Mouse (Mus musculus) hindbrain, embryonic 13.5 days (tissue): Measurements from ENCODE around the gene Max. TPM values are rescaled to one million over a fixed set of nuclear protein-coding genes. Genes with fewer than 3 reads are reported as not detected.

ENCODE experiments used
- ATAC-seq: fragments of 200-750 bp; cut with Nextera tagmentation; 2 replicates; pipeline ENCODE4 v1.8.0; 2017; ENCODE audit warnings: moderate TSS enrichment; ENCODE audit not compliant: low FRiP score
- H3K27ac ChIP-seq: fragments of 300-500 bp; sonication (generic); 2 replicates; pipeline ENCODE4 v1.5.1; 2015; ENCODE audit warnings: inconsistent platforms, mild to moderate bottlenecking, moderate library complexity
- H3K27me3 ChIP-seq: fragments of 300-500 bp; sonication (generic); 2 replicates; pipeline ENCODE4 v1.6.1; 2015; ENCODE audit warnings: mild to moderate bottlenecking, inconsistent platforms
- H3K36me3 ChIP-seq: fragments of 300-500 bp; sonication (generic); 2 replicates; pipeline ENCODE4 v1.6.1; 2015; ENCODE audit warnings: mild to moderate bottlenecking, inconsistent platforms
- H3K4me1 ChIP-seq: fragments of 300-500 bp; sonication (generic); replicated peaks from 2 replicates; pipeline ENCODE4 v1.6.1; 2015; ENCODE audit warnings: inconsistent platforms
- H3K4me2 ChIP-seq: fragments of 300-500 bp; sonication (generic); 2 replicates; pipeline ENCODE4 v1.6.1; 2015; ENCODE audit warnings: inconsistent platforms, mild to moderate bottlenecking, moderate library complexity
- H3K4me3 ChIP-seq: fragments of 300-500 bp; sonication (generic); 2 replicates; pipeline ENCODE4 v1.5.1; 2015; ENCODE audit warnings: mild to moderate bottlenecking, inconsistent platforms
- H3K9ac ChIP-seq: fragments of 300-500 bp; sonication (generic); 2 replicates; pipeline ENCODE4 v1.6.1; 2015; ENCODE audit warnings: mild to moderate bottlenecking, inconsistent platforms
- H3K9me3 ChIP-seq: fragments of 300-500 bp; sonication (generic); 2 replicates; pipeline ENCODE4 v1.6.1; 2016; ENCODE audit warnings: inconsistent platforms
- WGBS: fragments of 180-500 bp; shearing (Covaris S2); methylation state at CpG from one replicate; pipeline ENCODE4 v1.1.7; 2015; 5-methylcytosine and 5-hydroxymethylcytosine counted together
- polyA plus RNA-seq: library from polyadenylated mRNA; unstranded; fragments of >200 nt; fragmentation: Nextera tagmentation; extraction: Ambion mirVana; gene quantifications from 2 replicates; pipeline ENCODE4 v1.2.1, GENCODE M21; 2015

Gene Max
- polyA plus RNA-seq, 1 experiment from 2014 or later: 16.8 TPM

DNA sequence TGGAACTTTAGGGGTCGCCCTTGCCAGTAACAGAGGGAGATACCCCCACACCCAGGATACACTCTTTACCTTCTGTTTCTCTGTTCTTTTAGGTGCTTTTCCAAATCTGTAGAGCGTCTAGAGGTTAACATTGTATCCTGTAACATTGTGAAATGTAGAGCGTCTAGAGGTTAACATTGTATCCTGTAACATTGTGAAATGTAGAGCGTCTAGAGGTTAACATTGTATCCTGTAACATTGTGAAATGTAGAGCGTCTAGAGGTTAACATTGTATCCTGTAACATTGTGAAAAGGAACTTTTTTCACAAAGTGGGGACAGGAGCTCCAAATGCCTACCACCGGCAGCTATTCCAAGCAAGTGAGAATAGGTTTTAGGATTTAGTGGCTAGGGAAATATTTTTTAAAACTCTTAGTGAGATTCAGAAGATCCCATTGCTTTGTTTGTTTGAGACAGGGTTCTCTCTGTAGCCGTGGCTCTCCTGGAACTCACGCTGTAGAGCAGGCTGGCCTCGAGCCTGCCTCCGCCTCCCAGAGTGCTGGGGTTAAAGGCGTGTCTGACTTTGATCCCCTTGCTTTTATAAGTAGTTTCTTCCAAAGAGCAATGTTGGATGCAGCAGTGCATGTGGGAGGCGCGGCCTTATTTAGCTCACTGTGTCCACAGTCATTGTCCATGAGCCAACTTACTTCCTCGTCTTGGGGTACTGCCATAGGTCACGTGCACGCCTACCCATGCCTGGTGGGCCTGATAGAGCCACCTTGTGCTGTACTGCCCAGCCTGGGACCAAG, 68.9 kb downstream of the Max start:
- no peak for ATAC-seq
- Histone ChIP-seq H3K4me2 (no peak overlapping the region), H3K9me3 (no peaks in the 10 kb centered on the region), H3K4me3 (no peak overlapping the region), H3K36me3 (peaks cover 8% of the 10 kb centered on the region; the same call in 1 of the 2 replicates), H3K27ac (no peak overlapping the region), H3K27me3 (no peaks in the 10 kb centered on the region), H3K4me1 (peaks cover 10% of the 10 kb centered on the region), H3K9ac (no peak overlapping the region)
- WGBS: 88% methylated on average over 16 of the region's 16 CpGs

DNA sequence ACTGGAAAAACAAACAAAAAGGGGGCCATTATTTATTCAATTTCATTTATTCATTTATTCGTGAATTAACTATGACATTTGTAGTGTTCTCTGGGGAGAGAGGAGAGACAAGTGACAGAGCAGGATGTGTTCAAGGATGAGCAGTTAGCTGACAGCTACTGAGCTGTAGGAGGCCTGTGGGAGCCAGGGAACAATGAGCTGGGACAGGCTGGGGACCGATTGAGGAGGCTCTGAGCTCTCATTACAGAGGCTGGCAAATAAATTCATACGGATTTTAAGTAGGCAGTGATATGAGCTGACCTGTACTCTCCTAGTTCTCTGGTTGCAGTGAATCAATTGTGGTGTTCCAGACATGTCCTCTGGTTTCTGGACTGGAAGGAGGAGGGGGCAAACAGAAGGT, 70.8 kb downstream of the Max start:
- Histone ChIP-seq H3K27me3 (no peaks in the 10 kb centered on the region), H3K4me2 (no peak overlapping the region), H3K36me3 (peaks cover 16% of the 10 kb centered on the region), H3K4me3 (no peak overlapping the region), H3K9me3 (no peaks in the 10 kb centered on the region), H3K4me1 (peaks cover 10% of the 10 kb centered on the region), H3K27ac (no peak overlapping the region), H3K9ac (no peak overlapping the region)
- ATAC-seq: 0 out of 2 replicates have a peak, but pooled peaks have one; percentile 39
- 38% methylated on average over 3 of the region's 3 CpGs for WGBS

DNA sequence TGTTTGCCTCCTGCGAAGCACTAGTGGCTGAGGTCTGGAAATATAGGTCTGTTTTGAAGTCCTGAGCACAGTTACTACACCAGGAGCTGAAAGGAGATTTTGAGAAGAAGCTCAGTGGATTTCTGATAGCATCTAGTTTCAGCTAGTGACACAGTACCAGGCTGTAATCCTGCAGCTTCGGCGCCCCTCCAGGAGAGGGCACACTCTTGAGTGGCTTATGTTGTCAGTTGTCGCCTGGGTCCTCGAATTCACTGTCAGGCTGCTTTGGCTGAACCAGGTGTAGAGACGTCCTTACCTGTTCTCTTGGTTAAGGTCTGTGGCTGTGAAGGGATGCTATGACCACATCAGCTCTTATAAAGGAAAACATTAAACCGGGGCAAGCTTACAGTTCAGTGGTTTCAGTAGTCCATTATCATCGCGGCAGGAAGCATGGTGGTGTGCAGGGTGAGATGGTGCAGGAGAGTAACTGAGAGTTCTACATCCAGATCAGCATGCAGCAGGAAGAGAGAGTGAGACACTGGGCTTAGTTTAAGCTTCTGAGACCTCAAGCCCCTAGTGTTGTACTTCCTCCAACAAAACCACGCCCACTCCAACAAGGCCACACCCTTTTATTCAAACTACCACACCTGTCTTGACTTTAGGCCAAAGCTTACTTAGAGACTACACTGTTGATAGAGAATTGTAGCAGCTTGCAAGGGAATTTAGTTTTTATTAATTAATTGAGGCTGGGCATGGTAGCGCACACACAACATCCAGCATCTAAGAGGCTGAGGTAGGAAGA, 72.4 kb downstream of the Max start:
- Histone ChIP-seq H3K27ac (no peak overlapping the region), H3K9ac (no peak overlapping the region), H3K27me3 (no peaks in the 10 kb centered on the region), H3K9me3 (no peaks in the 10 kb centered on the region), H3K4me1 (peaks cover 4% of the 10 kb centered on the region), H3K4me2 (no peak overlapping the region), H3K4me3 (no peak overlapping the region), H3K36me3 (peaks cover 16% of the 10 kb centered on the region)
- 91% methylated on average over 11 of the region's 11 CpGs for WGBS
- ATAC-seq: no peak

DNA sequence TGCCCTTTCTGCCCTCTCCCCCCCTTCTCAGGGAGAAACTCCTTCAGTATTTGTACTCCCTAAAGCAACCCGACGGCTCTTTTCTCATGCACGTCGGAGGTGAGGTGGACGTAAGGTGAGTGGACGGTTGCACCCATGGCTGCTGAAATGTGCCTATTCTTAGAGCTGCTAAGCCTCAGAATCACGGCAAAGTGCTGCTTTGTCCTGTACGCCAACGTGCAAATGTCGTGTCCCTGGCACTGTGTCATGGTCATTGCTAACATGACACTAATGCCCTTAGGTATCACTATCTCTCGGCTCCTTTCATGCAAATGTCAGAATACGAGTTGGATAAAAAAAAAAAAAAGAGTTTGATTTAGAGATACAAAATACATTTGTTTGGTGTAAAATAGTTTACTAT, 74.1 kb downstream of the Max start:
- Histone ChIP-seq H3K27ac (no peak overlapping the region), H3K4me1 (peaks cover 4% of the 10 kb centered on the region), H3K9me3 (no peaks in the 10 kb centered on the region), H3K27me3 (no peaks in the 10 kb centered on the region), H3K9ac (no peak overlapping the region), H3K4me3 (no peak overlapping the region), H3K4me2 (no peak overlapping the region), H3K36me3 (peaks cover 19% of the 10 kb centered on the region)
- 96% methylated on average over 12 of the region's 12 CpGs for WGBS
- ATAC-seq: no peak

Other genes starting within 250 kb of the Max start
- gene Churc1, start 196.7 kb downstream of the Max start, polyA plus RNA-seq: 144 and 152 TPM in 2 replicates
- gene Fntb, start 196.6 kb downstream of the Max start, polyA plus RNA-seq: 33.3 and 37.3 TPM in 2 replicates
- gene Gpx2, start 166.6 kb downstream of the Max start, polyA plus RNA-seq: 0.21 TPM in 1 of 2 replicates, not detected in the other
- gene Rab15, start 139.3 kb downstream of the Max start, polyA plus RNA-seq: 29.0 and 30.9 TPM in 2 replicates